Mouse (Mus musculus): ENCODE results near the gene Angptl2.

- no peak for TF ChIP-seq EP300 (optimal IDR thresholded peaks at IDR 0.05)
- no peak for TF ChIP-seq CTCF (IDR thresholded peaks at IDR 0.05; ENCODE audit: low read depth)
Observed at GRCm38 (mm10) chr2:33244880-33245279, 29.0 kb downstream of the Angptl2 start.
